Mouse (Mus musculus) embryo, embryonic 10 days (tissue): ENCODE measurements around the gene Rbm44.

Experiments used
- DNase-seq: peaks from one replicate; pipeline ENCODE4 v3.0.0-alpha.2; 2015; ENCODE audit warnings: low spot score

Rbm44 gene

GRCm38 (mm10) chr1:91144813-91145212 lies at the start of gene Rbm44:
Gene Rbm44 (plus strand): TSS chr1:91145089.
- no peak for DNase-seq

GRCm38 (mm10) chr1:91095258-91095657 lies 49.6 kb upstream of the Rbm44 start:
- no peak for DNase-seq

- no peak for DNase-seq
These were observed 49.0 kb upstream of the Rbm44 start for GRCm38 (mm10) chr1:91095853-91096252.

- no peak for DNase-seq
These were observed 48.4 kb upstream of the Rbm44 start for GRCm38 (mm10) chr1:91096490-91096889.

GRCm38 (mm10) chr1:91097283-91097834 lies 47.5 kb upstream of the Rbm44 start:
- no peak for DNase-seq

GRCm38 (mm10) chr1:91098887-91099286 lies 46.0 kb upstream of the Rbm44 start:
- peak; percentile 71 for DNase-seq

GRCm38 (mm10) chr1:91101709-91102440 lies 43.0 kb upstream of the Rbm44 start:
- DNase-seq, result no peak

GRCm38 (mm10) chr1:91103366-91103983 lies 41.4 kb upstream of the Rbm44 start:
- no peak for DNase-seq

GRCm38 (mm10) chr1:91107548-91107947 lies 37.3 kb upstream of the Rbm44 start:
- no peak for DNase-seq

GRCm38 (mm10) chr1:91109302-91109701 lies 35.6 kb upstream of the Rbm44 start:
- DNase-seq, result no peak

GRCm38 (mm10) chr1:91112171-91112570 lies 32.7 kb upstream of the Rbm44 start:
- no peak for DNase-seq

- no peak for DNase-seq
These were observed 32.3 kb upstream of the Rbm44 start for GRCm38 (mm10) chr1:91112606-91113005.

GRCm38 (mm10) chr1:91122121-91122520 lies 22.8 kb upstream of the Rbm44 start:
- no peak for DNase-seq

GRCm38 (mm10) chr1:91123004-91123403 lies 21.9 kb upstream of the Rbm44 start:
- no peak for DNase-seq

GRCm38 (mm10) chr1:91123466-91123865 lies 21.4 kb upstream of the Rbm44 start:
- no peak for DNase-seq

GRCm38 (mm10) chr1:91128849-91129248 lies 16.0 kb upstream of the Rbm44 start:
- DNase-seq, result no peak

GRCm38 (mm10) chr1:91137036-91137435 lies 7.9 kb upstream of the Rbm44 start:
- DNase-seq, result no peak

- DNase-seq, result no peak
These were observed 6.6 kb downstream of the Rbm44 start for GRCm38 (mm10) chr1:91151509-91151908.

GRCm38 (mm10) chr1:91166798-91167197 lies 21.9 kb downstream of the Rbm44 start:
- DNase-seq, result no peak

GRCm38 (mm10) chr1:91169157-91169556 lies 24.3 kb downstream of the Rbm44 start:
- no peak for DNase-seq

- DNase-seq, result no peak
These were observed 29.9 kb downstream of the Rbm44 start for GRCm38 (mm10) chr1:91174796-91175195.

- no peak for DNase-seq
These were observed 31.1 kb downstream of the Rbm44 start for GRCm38 (mm10) chr1:91176026-91176425.

GRCm38 (mm10) chr1:91176871-91177270 lies 32.0 kb downstream of the Rbm44 start:
- no peak for DNase-seq
